Mouse (Mus musculus): ENCODE results near the gene Gm35134.
"Not testable (repeated sequence)": the region's sequence is repeated elsewhere in the genome, so short reads cannot be mapped to it uniquely, and the experiment has no call there.

The Gm35134 gene

GRCm38 (mm10) chrY:19112707-19113106, at the start of gene Gm35134:
Gene Gm35134, plus strand, starts transcription at chrY:19113007.
- not testable (repeated sequence) for DNase-seq

All from heart, adult 11 months (tissue).